Mouse (Mus musculus): ENCODE measurements around the gene Vmn1r89.

The Vmn1r89 gene

DNA sequence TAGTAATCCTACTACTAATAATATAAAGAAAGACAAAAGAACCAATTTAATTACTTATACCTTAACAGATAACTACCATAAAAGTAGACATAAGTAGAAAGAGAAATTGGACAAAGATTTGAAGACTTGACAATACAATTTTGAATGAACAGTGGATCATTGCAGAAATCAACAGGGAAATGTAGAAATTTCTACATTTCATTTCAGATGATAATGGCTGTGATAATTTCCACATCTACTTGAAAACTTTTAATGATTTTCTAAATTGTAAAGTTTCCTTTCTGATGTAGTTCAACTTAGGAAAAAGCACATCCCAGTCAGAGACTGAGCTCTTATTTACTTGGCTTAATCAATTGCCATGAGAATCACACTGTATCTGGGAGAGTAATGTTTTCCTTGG is at the start of gene Vmn1r89:
Vmn1r89 (plus strand) TSS at position 301 of the 400 bp plus-strand sequence.
- no peak for DNase-seq (ENCODE audit: low spot score in 2 of 2)

DNA sequence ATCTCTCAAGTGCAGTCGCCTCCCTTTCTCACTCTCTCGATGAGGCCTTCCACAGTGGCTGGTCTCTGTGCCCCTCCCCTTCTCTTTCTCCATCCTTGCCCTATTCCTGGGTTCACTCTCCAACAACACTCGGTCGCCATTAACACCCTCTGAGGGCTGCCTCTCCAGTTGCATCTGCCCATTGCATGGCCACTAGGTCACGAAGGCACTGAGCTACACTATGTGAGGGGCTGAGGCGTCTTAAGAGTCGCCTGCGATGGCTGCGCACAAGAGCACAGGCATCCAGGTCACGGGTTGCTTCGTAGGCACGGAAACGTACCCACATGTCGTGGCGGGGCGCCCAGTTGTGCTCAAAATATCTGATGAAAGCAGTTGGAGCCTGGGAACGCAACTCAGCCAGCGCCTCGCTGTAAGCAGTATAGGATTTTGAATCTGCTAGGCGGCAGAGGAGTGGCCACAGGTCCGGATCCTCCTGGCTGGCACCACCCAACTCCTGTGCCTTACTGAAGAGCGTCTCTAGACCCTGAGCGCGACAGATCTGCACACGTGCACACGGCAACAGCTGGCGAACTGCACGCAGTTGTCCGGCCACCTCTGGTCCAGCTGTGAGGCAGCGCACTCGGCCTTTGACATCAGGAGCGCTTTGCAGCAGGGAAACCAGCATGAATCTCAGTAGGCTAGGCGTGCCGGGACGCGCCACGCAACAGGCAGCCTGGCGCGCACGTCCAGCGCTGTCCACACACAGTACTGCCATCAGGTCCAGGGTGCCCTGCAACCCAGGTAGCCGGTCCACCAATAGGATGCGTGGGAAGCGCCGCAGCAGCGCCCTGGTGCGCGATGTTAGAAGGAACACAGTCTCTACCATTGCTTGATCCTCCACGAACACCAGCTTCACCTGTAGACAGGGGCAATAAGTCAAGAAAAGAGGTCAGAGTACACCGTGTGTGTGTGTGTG is 48.2 kb downstream of the Vmn1r89 start:
- DNase-seq (ENCODE audit: low spot score in 2 of 2), result no peak

DNA sequence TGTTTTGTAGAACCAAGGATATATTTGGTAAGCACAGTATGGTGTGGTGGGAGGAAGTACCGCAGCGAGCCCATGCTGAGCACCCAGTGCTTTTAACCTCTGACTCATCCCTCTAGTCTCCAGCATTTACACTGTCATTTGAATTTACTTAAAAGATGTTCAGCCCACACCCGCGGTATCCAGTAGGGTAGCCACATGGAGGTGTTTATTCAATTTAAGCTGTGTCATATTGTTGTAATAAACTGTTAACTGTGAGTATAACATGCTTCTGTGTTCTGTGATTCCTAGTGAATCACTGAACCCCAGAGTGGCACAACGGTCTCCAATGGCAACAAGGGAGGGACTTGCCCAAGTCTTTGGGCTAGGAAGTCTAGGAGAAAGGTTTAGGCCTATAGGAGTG is 51.0 kb downstream of the Vmn1r89 start:
- no peak for DNase-seq (ENCODE audit: low spot score in 2 of 2)

- DNase-seq (ENCODE audit: low spot score in 2 of 2), result no peak
These were observed 51.6 kb downstream of the Vmn1r89 start for GRCm38 (mm10) chr7:13264396-13264795.

- DNase-seq (ENCODE audit: low spot score in 2 of 2), result no peak
These were observed 56.0 kb downstream of the Vmn1r89 start for GRCm38 (mm10) chr7:13268749-13269260.

- no peak for DNase-seq (ENCODE audit: low spot score in 2 of 2)
These were observed 56.6 kb downstream of the Vmn1r89 start for GRCm38 (mm10) chr7:13269394-13269793.
